Mouse (Mus musculus): ENCODE data around the gene Jtb. TPM values are rescaled to one million over a fixed set of nuclear protein-coding genes. Genes with fewer than 3 reads are reported as not detected.

The Jtb gene
- polyA plus RNA-seq (2015; fragmentation: Nextera tagmentation; extraction: Ambion mirVana) = 91.0 and 93.6 TPM in 2 replicates

DNA sequence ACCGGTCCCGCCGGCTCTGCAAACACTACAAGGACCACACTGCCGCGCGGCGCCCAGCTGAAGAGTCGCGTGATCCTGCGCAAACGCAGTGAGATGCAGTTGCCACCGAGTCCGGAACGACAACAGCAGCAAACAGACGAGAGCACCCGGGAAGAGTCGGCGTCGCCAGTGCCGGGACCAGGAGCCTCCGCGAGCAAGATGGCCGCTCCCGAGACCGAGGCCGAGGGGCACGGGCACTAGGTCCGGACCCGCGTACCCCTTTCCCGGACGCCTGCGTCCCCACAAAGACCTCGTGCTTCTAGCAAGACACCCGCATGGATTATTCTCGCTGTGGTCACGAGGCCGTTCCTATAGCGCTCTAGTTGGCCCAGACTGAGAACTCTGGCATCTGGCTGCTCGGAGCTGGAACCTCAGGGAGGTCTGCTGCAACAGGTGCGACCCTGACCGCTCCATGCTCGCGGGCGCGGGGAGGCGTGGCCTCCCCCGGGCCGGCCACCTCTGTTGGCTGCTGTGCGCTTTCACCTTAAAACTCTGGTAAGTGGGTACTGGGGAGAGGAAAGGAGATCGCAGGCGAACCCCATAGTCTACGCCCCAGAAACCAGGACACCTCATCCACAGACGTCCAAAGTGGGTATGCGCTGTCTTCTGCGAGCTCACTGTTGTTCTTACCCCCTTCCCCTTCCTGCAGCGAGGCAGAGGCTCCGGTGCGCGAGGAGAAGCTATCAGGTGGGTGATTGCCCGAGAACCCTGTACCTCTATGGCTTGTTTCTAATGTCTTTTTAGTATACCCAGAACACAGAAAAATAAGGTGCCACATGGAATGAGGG is at the start of gene Jtb:
Gene Jtb, plus strand, starts transcription at position 91 of the 827 bp plus-strand sequence.
- under 1% methylated on average over 61 of the region's 61 CpGs for WGBS

DNA sequence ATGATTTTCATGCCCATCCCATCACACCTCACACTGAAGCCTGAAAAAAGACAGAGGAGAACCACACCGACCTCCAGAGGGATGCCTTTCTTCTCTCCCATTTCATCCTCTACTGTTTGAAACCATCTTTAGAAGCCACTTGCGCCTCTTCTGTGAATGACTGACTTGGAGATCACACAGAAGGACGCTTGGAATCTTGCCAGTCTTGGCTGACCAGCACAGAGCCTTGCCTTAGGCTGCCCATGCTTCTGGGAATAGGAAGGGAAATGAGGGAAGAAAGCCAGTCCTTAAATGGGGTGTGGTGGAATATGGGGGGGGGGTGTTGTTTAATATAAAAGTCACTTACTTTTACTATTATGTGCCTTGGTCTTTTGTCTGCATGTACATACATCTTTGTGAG is 47.8 kb upstream of the Jtb start:
- no peak for ATAC-seq (ENCODE audit: low read depth)
- no peak overlapping the region for H3K4me2 ChIP-seq (ENCODE audit: low read depth, low read length)
- WGBS = 50% methylated on average over 3 of the region's 3 CpGs
- no peak overlapping the region for H3K4me3 ChIP-seq (ENCODE audit: low read length)
- no peaks in the 10 kb centered on the region for H3K27me3 ChIP-seq (ENCODE audit: control insufficient read depth, insufficient read depth, low read depth, low read length)
- H3K4me1 ChIP-seq (replicated peaks; ENCODE audit: control insufficient read depth, insufficient read depth, low read length) = no peaks in the 10 kb centered on the region
- H3K9me3 ChIP-seq (ENCODE audit: control insufficient read depth, low read length) = no peaks in the 10 kb centered on the region
- H3K36me3 ChIP-seq (ENCODE audit: control insufficient read depth, insufficient read depth, low read length) = no peaks in the 10 kb centered on the region
- H3K9ac ChIP-seq (ENCODE audit: low read length) = no peak overlapping the region
- no peak overlapping the region for H3K27ac ChIP-seq (ENCODE audit: low read length)

More for the DNA sequence above, at the start of gene Jtb:
- Histone ChIP-seq H3K27ac (ENCODE audit: low read length) (peak within 1 kb of the TSS; percentile 91), H3K4me3 (ENCODE audit: low read length) (peak within 1 kb of the TSS; percentile 73), H3K4me2 (ENCODE audit: low read depth, low read length) (peak within 1 kb of the TSS; percentile 84), H3K4me1 (replicated peaks; ENCODE audit: control insufficient read depth, insufficient read depth, low read length) (peaks cover 5% of the 10 kb centered on the region; the same call in 1 of the 2 replicates), H3K9ac (ENCODE audit: low read length) (peak within 1 kb of the TSS; percentile 81), H3K27me3 (ENCODE audit: control insufficient read depth, insufficient read depth, low read depth, low read length) (no peaks in the 10 kb centered on the region), H3K9me3 (ENCODE audit: control insufficient read depth, low read length) (no peaks in the 10 kb centered on the region), H3K36me3 (ENCODE audit: control insufficient read depth, insufficient read depth, low read length) (peaks cover 10% of the 10 kb centered on the region)
- ATAC-seq (ENCODE audit: low read depth) = peak; percentile 98

DNA sequence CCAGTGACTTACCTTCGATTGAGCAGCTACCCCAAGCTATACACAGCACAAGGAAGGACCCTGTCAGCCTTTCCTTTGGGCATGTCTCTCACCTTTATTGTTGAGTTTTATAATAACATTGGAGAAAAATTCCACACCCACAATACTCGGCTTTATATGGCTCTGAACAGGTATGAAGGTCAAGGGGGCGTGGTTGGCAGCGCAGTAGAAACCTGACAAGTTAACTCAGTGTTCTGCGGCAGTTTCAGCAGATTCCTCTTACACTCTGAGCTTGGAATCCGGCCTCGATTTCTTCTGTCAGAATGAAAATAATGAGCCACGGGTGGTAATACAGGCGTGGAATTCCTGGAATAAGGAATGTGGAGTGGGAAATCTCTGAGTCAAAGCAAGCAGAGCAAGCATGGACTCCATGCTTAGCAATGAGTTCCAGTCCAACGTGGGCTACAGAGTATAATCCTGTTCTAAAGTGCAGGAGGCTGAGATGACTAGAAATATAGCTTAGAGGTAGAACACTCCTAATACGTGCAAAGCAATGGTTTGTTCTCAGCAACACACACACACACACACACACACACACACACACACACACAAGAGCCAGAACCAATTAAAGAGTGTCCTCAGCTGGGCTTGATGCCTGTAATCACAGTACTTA is 40.4 kb upstream of the Jtb start:
- H3K27ac ChIP-seq (ENCODE audit: low read length) = no peak overlapping the region
- no peak overlapping the region for H3K9ac ChIP-seq (ENCODE audit: low read length)
- H3K4me2 ChIP-seq (ENCODE audit: low read depth, low read length) = no peak overlapping the region
- WGBS = 63% methylated on average over 11 of the region's 11 CpGs
- H3K27me3 ChIP-seq (ENCODE audit: control insufficient read depth, insufficient read depth, low read depth, low read length) = no peaks in the 10 kb centered on the region
- ATAC-seq (ENCODE audit: low read depth) = no peak
- no peaks in the 10 kb centered on the region for H3K36me3 ChIP-seq (ENCODE audit: control insufficient read depth, insufficient read depth, low read length)
- no peaks in the 10 kb centered on the region for H3K4me1 ChIP-seq (replicated peaks; ENCODE audit: control insufficient read depth, insufficient read depth, low read length)
- H3K9me3 ChIP-seq (ENCODE audit: control insufficient read depth, low read length) = no peaks in the 10 kb centered on the region
- no peak overlapping the region for H3K4me3 ChIP-seq (ENCODE audit: low read length)

DNA sequence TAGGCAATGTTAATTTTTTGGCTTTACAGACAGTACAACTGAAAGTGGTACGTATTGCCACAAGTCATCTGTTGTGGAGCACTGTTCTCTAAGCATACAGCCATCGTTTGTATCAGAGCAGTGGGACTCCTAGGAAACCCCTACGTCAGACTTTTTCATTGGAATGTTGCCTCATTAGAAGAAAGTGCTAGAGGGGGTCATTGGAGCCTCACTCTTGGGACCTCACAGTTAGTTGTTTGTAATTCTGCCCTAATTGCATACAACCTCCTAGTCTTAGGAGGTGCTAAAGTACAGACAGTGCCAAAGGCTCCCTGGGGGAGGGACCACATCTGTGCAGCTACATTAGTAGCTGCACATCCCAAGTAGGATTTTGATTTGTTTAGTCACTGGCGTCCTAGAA is 36.6 kb upstream of the Jtb start:
- H3K9ac ChIP-seq (ENCODE audit: low read length) = no peak overlapping the region
- H3K4me2 ChIP-seq (ENCODE audit: low read depth, low read length) = no peak overlapping the region
- H3K9me3 ChIP-seq (ENCODE audit: control insufficient read depth, low read length) = no peaks in the 10 kb centered on the region
- no peak for ATAC-seq (ENCODE audit: low read depth)
- H3K27ac ChIP-seq (ENCODE audit: low read length) = no peak overlapping the region
- 51% methylated on average over 4 of the region's 4 CpGs for WGBS
- no peak overlapping the region for H3K4me3 ChIP-seq (ENCODE audit: low read length)
- H3K36me3 ChIP-seq (ENCODE audit: control insufficient read depth, insufficient read depth, low read length) = no peaks in the 10 kb centered on the region
- no peaks in the 10 kb centered on the region for H3K4me1 ChIP-seq (replicated peaks; ENCODE audit: control insufficient read depth, insufficient read depth, low read length)
- H3K27me3 ChIP-seq (ENCODE audit: control insufficient read depth, insufficient read depth, low read depth, low read length) = no peaks in the 10 kb centered on the region

DNA sequence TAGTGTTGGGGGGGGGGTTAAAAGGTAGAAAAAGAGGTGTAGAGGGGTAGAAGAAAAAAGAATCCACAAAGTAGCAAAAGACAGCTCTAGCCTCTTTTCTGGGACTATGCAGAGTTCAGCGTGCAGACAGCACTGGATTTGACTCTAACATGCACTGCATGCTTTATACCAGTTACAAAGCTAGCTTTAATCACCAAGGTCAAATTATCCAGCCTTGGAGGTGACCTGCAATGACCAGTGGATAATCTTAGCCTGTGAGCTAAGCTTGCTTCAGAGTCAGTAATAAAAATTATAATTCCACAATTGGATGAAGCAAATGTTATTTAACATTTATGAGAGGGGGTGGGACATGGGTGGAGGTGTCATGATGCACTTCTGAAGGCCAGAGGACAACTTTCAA is 35.8 kb upstream of the Jtb start:
- Histone ChIP-seq H3K4me1 (replicated peaks; ENCODE audit: control insufficient read depth, insufficient read depth, low read length) (no peaks in the 10 kb centered on the region), H3K36me3 (ENCODE audit: control insufficient read depth, insufficient read depth, low read length) (no peaks in the 10 kb centered on the region), H3K9me3 (ENCODE audit: control insufficient read depth, low read length) (no peaks in the 10 kb centered on the region), H3K27me3 (ENCODE audit: control insufficient read depth, insufficient read depth, low read depth, low read length) (no peaks in the 10 kb centered on the region), H3K4me2 (ENCODE audit: low read depth, low read length) (no peak overlapping the region), H3K4me3 (ENCODE audit: low read length) (no peak overlapping the region), H3K9ac (ENCODE audit: low read length) (no peak overlapping the region), H3K27ac (ENCODE audit: low read length) (no peak overlapping the region)
- 71% methylated on average over 1 of the region's 1 CpGs for WGBS
- no peak for ATAC-seq (ENCODE audit: low read depth)

DNA sequence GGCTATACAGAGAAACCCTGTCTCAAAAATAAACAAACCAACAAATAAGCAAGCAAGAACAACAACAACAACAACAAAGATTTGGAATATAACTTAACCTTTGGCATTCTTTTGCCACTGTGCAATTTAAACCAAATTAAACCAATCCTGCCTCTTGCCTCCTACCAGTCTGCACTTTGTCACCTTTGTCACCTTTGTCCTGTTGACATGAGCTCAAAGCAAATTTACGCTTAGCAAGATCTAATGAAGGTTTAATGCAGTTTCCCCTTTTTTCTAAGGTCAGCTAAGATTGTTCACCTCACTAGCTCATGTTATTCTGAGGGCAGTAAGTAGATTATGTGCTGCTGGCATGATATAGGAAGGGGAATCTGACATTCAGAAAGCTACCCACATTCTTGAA is 33.8 kb upstream of the Jtb start:
- Histone ChIP-seq H3K9me3 (ENCODE audit: control insufficient read depth, low read length) (no peaks in the 10 kb centered on the region), H3K27me3 (ENCODE audit: control insufficient read depth, insufficient read depth, low read depth, low read length) (no peaks in the 10 kb centered on the region), H3K4me1 (replicated peaks; ENCODE audit: control insufficient read depth, insufficient read depth, low read length) (no peaks in the 10 kb centered on the region), H3K36me3 (ENCODE audit: control insufficient read depth, insufficient read depth, low read length) (no peaks in the 10 kb centered on the region), H3K27ac (ENCODE audit: low read length) (no peak overlapping the region), H3K4me3 (ENCODE audit: low read length) (no peak overlapping the region), H3K9ac (ENCODE audit: low read length) (no peak overlapping the region), H3K4me2 (ENCODE audit: low read depth, low read length) (no peak overlapping the region)
- WGBS = 82% methylated on average over 1 of the region's 1 CpGs
- no peak for ATAC-seq (ENCODE audit: low read depth)

DNA sequence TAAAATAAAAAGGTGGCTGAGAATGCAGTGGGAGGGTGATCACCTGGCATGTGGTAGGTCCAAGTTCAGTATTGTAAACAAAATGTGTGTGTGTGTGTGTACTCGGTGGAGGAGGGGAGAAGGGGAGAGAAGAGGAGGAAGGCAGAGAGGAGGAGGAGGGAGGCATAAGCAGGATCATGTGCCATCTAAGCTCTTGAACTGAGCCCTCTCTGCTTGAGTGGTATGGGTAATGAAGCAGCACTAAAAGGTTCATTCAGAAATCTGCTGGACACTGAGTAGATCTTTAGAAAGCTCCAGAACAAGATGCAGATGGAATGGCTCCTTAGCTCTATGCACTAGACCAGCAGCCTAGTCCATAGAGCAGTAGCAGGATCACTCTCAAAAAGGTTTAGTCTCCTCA is 28.5 kb upstream of the Jtb start:
- H3K4me3 ChIP-seq (ENCODE audit: low read length) = no peak overlapping the region
- H3K27ac ChIP-seq (ENCODE audit: low read length) = no peak overlapping the region
- no peaks in the 10 kb centered on the region for H3K4me1 ChIP-seq (replicated peaks; ENCODE audit: control insufficient read depth, insufficient read depth, low read length)
- no peak overlapping the region for H3K4me2 ChIP-seq (ENCODE audit: low read depth, low read length)
- H3K36me3 ChIP-seq (ENCODE audit: control insufficient read depth, insufficient read depth, low read length) = peaks cover 4% of the 10 kb centered on the region; the same call in 1 of the 2 replicates
- 43% methylated on average over 1 of the region's 1 CpGs for WGBS
- no peaks in the 10 kb centered on the region for H3K9me3 ChIP-seq (ENCODE audit: control insufficient read depth, low read length)
- no peak overlapping the region for H3K9ac ChIP-seq (ENCODE audit: low read length)
- no peak for ATAC-seq (ENCODE audit: low read depth)
- no peaks in the 10 kb centered on the region for H3K27me3 ChIP-seq (ENCODE audit: control insufficient read depth, insufficient read depth, low read depth, low read length)

DNA sequence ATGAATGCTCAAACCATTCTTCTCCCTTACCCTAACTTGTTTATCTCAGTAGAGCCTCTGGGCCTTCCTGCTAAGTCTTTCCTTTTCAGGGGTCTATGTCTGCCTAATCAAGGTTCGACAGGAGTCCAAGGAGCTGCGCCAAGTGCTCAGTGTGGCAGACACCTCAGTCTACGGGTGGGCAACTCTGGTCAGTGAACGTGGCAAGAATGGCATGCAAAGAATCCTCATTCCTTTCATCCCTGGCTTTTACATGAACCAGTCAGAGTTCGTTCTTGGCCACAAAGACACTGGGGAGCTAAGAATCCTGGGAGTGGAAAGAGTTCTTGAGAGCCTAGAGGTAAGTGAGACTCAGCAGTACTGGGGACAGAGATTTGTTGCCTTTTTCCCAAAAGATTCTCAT is 27.8 kb upstream of the Jtb start:
- peaks cover 9% of the 10 kb centered on the region for H3K36me3 ChIP-seq (ENCODE audit: control insufficient read depth, insufficient read depth, low read length)
- WGBS = 62% methylated on average over 5 of the region's 5 CpGs
- H3K4me2 ChIP-seq (ENCODE audit: low read depth, low read length) = no peak overlapping the region
- H3K27ac ChIP-seq (ENCODE audit: low read length) = no peak overlapping the region
- no peaks in the 10 kb centered on the region for H3K4me1 ChIP-seq (replicated peaks; ENCODE audit: control insufficient read depth, insufficient read depth, low read length)
- H3K9ac ChIP-seq (ENCODE audit: low read length) = no peak overlapping the region
- H3K4me3 ChIP-seq (ENCODE audit: low read length) = no peak overlapping the region
- ATAC-seq (ENCODE audit: low read depth) = no peak
- no peaks in the 10 kb centered on the region for H3K9me3 ChIP-seq (ENCODE audit: control insufficient read depth, low read length)
- H3K27me3 ChIP-seq (ENCODE audit: control insufficient read depth, insufficient read depth, low read depth, low read length) = no peaks in the 10 kb centered on the region

DNA sequence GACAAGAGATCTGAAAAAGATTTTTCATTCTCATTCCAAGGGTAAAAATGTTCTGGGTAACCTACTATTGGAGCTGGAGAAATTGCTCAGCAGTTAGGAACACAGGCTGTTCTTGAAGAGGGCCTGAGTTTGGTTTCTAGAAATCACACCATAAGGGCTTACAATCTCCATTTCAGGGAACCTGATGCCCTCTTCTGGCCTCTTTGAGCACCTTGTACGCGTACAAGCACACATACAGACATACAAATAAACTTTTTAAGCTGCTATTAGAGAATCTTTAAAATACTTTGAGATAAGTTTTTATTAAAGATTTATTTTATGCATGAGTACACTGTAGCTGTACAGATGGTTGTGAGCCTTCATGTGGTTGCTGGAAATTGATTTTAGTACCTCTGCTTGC is 26.8 kb upstream of the Jtb start:
- Histone ChIP-seq H3K4me3 (ENCODE audit: low read length) (no peak overlapping the region), H3K27me3 (ENCODE audit: control insufficient read depth, insufficient read depth, low read depth, low read length) (no peaks in the 10 kb centered on the region), H3K4me2 (ENCODE audit: low read depth, low read length) (no peak overlapping the region), H3K9ac (ENCODE audit: low read length) (no peak overlapping the region), H3K27ac (ENCODE audit: low read length) (no peak overlapping the region), H3K36me3 (ENCODE audit: control insufficient read depth, insufficient read depth, low read length) (peaks cover 12% of the 10 kb centered on the region), H3K9me3 (ENCODE audit: control insufficient read depth, low read length) (no peaks in the 10 kb centered on the region), H3K4me1 (replicated peaks; ENCODE audit: control insufficient read depth, insufficient read depth, low read length) (no peaks in the 10 kb centered on the region)
- 96% methylated on average over 2 of the region's 2 CpGs for WGBS
- ATAC-seq (ENCODE audit: low read depth) = no peak

Data from lung, embryonic 16.5 days (tissue).